Mouse (Mus musculus) brain, embryonic 18.5 days (tissue): ENCODE measurements around the gene Rab21.
A peak's percentile ranks its signal among the peaks of the same experiment; 100 is the strongest.

Experiments used
- DNase-seq: peaks from one replicate; pipeline ENCODE4 v3.0.0-alpha.2; 2012; ENCODE audit warnings: low read depth, low spot score

The Rab21 gene

GRCm38 (mm10) chr10:115284170-115284569, 31.2 kb downstream of the Rab21 start:
- no peak for DNase-seq

- no peak for DNase-seq
These were observed 34.0 kb downstream of the Rab21 start for GRCm38 (mm10) chr10:115281381-115281780.

GRCm38 (mm10) chr10:115271649-115272048, 43.7 kb downstream of the Rab21 start:
- no peak for DNase-seq

- no peak for DNase-seq
These were observed 44.6 kb downstream of the Rab21 start for GRCm38 (mm10) chr10:115270612-115271390.

GRCm38 (mm10) chr10:115262926-115263562, 52.4 kb downstream of the Rab21 start:
- no peak for DNase-seq

GRCm38 (mm10) chr10:115262261-115262660, 53.1 kb downstream of the Rab21 start:
- no peak for DNase-seq

- no peak for DNase-seq
These were observed 54.0 kb downstream of the Rab21 start for GRCm38 (mm10) chr10:115261428-115261827.

GRCm38 (mm10) chr10:115256162-115256561, 59.2 kb downstream of the Rab21 start:
- no peak for DNase-seq

GRCm38 (mm10) chr10:115253521-115253920, 61.9 kb downstream of the Rab21 start:
- DNase-seq, result no peak

- DNase-seq, result no peak
These were observed 63.1 kb downstream of the Rab21 start for GRCm38 (mm10) chr10:115252321-115252757.

- peak; percentile 97 for DNase-seq
These were observed 64.1 kb downstream of the Rab21 start, which contains the start of gene Tbc1d15 for GRCm38 (mm10) chr10:115251088-115251934. Tbc1d15 (minus strand) TSS chr10:115251467.

GRCm38 (mm10) chr10:115250235-115251087, 64.9 kb downstream of the Rab21 start:
- DNase-seq, result no peak

- no peak for DNase-seq
These were observed 67.4 kb downstream of the Rab21 start for GRCm38 (mm10) chr10:115248041-115248440.

- DNase-seq, result no peak
These were observed 69.9 kb downstream of the Rab21 start for GRCm38 (mm10) chr10:115245488-115245887.

- no peak for DNase-seq
These were observed 74.3 kb downstream of the Rab21 start for GRCm38 (mm10) chr10:115241082-115241595.

- DNase-seq, result no peak
These were observed 77.5 kb downstream of the Rab21 start for GRCm38 (mm10) chr10:115237931-115238330.
